Mouse (Mus musculus) MEL (cell line): Measurements from ENCODE around the gene Rbfox3.

Source experiments
- CHD2 ChIP-seq: IDR thresholded peaks from 2 replicates; pipeline ENCODE4 v1.6.1; 2011; ENCODE audit warnings: low read length, improper control_type of control experiment
- CTCF ChIP-seq, 3 experiments: IDR thresholded peaks in 2 of 3; conservative IDR thresholded peaks in 1 of 3; 2 replicates each; pipeline ENCODE4 v1.5.1; 2011 to 2012; ENCODE audit warnings: low read length in 3 of 3, low read depth in 2 of 3, mild to moderate bottlenecking in 2 of 3, improper control_type of control experiment in 1 of 3, inconsistent platforms in 1 of 3, mixed read lengths in 1 of 3, moderate library complexity in 1 of 3; ENCODE audit not compliant: control insufficient read depth in 1 of 3, insufficient read depth in 1 of 3, poor library complexity in 1 of 3, severe bottlenecking in 1 of 3
- EP300 ChIP-seq, 2 experiments: IDR thresholded peaks; 2 replicates each; pipeline ENCODE4 v1.6.1; 2011; ENCODE audit warnings: improper control_type of control experiment in 2 of 2, low read length in 2 of 2, low read depth in 1 of 2, mild to moderate bottlenecking in 1 of 2
- JUND ChIP-seq: IDR thresholded peaks from 2 replicates; pipeline ENCODE4 v1.6.1; 2011; ENCODE audit warnings: low read depth, mild to moderate bottlenecking, improper control_type of control experiment, low read length

GRCm38 (mm10) chr11:118748622-118749021 is 162.8 kb downstream of the Rbfox3 start:
- TF ChIP-seq EP300 (IDR thresholded peaks at IDR 0.05; ENCODE audit: low read depth in 1 of 2, low read length in 2 of 2) = no peak
- TF ChIP-seq JUND = no peak
- no peak for TF ChIP-seq CHD2
- TF ChIP-seq CTCF (IDR thresholded peaks at IDR 0.05 in 2 of 3, conservative IDR thresholded peaks at IDR 0.05 in 1 of 3; ENCODE audit: control insufficient read depth in 1 of 3, insufficient read depth in 1 of 3, low read depth in 2 of 3, low read length in 3 of 3, poor library complexity in 1 of 3, severe bottlenecking in 1 of 3) = no peak
